Mouse (Mus musculus) liver, adult 2 months (tissue): ENCODE results near the gene Vti1a.

Experiments
- CTCF ChIP-seq: fragments of 200-500 bp; IDR thresholded peaks from 2 replicates; pipeline ENCODE4 v1.5.1; 2011; ENCODE audit warnings: low read depth, low read length, control low read depth
- POLR2A ChIP-seq: fragments of 200-500 bp; IDR thresholded peaks from 2 replicates; pipeline ENCODE4 v1.6.1; 2011; ENCODE audit warnings: low read length, control low read depth; ENCODE audit not compliant: insufficient read depth; ENCODE audit errors: extremely low read depth

DNA sequence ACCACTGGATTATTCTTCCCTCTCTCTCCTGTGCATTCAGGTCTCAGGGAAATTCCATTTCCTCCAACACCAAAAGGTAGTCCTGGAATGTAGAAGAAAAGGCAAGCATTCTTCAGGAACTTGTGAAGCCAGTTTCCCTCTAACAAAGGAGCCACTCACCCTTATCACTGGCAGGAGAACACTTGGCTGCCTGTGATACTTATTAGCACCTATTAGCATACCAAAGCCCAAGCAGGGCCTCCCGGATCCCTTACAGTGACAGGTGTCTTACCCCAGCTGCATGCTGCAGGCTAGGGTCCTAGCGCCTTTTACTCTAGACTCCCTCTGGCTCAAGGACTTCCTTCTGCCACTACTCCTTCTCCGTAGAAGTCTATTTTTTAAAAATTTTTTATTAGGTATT lies 44.6 kb upstream of the Vti1a start:
- TF ChIP-seq CTCF (no peak), POLR2A (no peak)
